Mouse (Mus musculus) left cerebral cortex, adult 2 months (tissue): ENCODE results near the gene Cmya5. TPM values are rescaled to one million over a fixed set of nuclear protein-coding genes. Genes with fewer than 3 reads are reported as not detected.

Source experiments
- DNase-seq, 2 experiments: peaks; one replicate each; pipeline ENCODE4 v3.0.0; 2021 to 2022; ENCODE audit warnings: low spot score in 2 of 2, mixed read lengths in 1 of 2; ENCODE audit errors: extremely low spot score in 1 of 2
- H3K27ac ChIP-seq: fragments of 200-600 bp; 2 replicates; pipeline ENCODE4 v1.8.1; 2022
- H3K4me3 ChIP-seq: fragments of 200-600 bp; 2 replicates; pipeline ENCODE4 v1.8.1; 2022
- CTCF ChIP-seq: fragments of 200-600 bp; IDR thresholded peaks from 2 replicates; pipeline ENCODE4 v1.8.1; 2022; ENCODE audit warnings: antibody characterized with exemption, mild to moderate bottlenecking, moderate library complexity
- intact Hi-C: fragments of 180-260 bp; cut with DNase I; formaldehyde crosslinking; loops from one replicate; pipeline ENCODE4 v1.15.1; 2025
- total RNA-seq, 2 experiments: library from RNA; stranded (reverse); gene quantifications; 2 replicates each; pipeline ENCODE4 v1.2.3; 2021

The Cmya5 gene
- total RNA-seq, 2 experiments from 2014 or later, result 5.4 to 6.0 TPM

GRCm38 (mm10) chr13:93058551-93059011, 85.9 kb downstream of the Cmya5 start:
- intact Hi-C loops, result loop anchor here (1.0 to 5.0 kb wide), 4 partner anchors 58 to 301 kb away; no protein-coding TSS in a partner anchor
- no peak for TF ChIP-seq CTCF
- DNase-seq, result peak; percentile 54 to 62
- Histone ChIP-seq H3K4me3 (no peak overlapping the region), H3K27ac (peak overlapping the region; percentile 90)

DNA sequence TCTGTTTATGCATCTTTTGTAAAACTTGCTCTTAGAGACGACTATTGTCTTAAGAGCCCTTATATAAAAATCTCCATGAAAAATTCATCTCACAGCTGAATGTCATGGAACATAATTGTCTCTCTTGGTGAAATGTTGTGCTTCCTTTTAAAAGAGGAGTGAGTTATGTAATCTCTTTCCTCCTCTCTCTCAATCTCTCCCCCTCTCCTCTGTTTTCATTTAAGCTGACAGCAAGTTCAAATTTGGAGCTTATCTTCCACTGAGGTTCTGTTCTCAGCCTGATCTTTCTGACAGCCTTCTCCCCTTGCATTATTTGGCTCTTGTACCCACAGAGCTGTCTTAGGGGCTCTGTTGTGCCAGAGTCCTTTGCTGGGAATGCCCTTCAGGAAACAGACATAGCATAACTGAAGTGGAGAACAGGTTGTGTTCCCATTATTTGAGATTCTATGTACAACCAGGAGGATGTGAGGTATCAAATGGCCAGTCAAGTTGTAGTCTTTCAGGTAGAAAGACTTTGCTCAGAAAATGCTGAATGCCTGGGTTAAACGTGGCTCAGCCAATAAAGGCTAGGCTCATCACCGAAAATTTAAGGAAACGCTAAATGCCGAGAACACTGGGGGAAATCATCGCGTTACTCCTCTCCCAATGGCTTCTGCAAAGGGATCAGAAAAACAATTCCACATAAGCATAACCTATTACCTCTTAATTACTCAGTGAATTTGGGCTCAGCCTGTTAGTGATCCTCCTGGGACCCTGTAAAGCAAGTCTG, 86.8 kb downstream of the Cmya5 start:
- no peak for TF ChIP-seq CTCF
- H3K4me3 ChIP-seq, result no peak overlapping the region
- intact Hi-C loops, result loop anchor here (1.0 to 5.0 kb wide), 4 partner anchors 57 to 300 kb away; no protein-coding TSS in a partner anchor
- peak overlapping the region; percentile 90 for H3K27ac ChIP-seq
- DNase-seq, result no peak

DNA sequence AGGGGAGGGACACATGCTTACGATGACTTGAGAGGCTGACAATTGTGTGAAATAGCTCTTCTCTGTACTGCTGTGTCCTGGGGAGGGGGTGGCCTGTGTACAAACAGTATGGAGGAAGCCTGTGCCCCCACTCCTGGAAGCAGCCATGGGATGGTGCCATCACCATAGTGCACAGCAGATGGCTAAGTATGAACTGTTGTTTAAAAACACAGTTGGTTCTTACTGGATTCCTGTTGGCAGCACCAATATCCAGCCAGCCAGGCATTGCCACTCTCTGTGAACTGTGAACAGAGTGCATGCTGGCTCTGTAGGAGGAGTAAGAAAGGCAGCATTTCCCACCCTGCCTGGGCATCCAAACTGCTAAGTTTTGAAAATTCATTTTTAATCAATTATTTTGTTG, 88.4 kb downstream of the Cmya5 start:
- DNase-seq, result no peak
- intact Hi-C loops, result loop anchor here (5.0 kb wide), 1 partner anchor 299 kb away; no protein-coding TSS in a partner anchor

DNA sequence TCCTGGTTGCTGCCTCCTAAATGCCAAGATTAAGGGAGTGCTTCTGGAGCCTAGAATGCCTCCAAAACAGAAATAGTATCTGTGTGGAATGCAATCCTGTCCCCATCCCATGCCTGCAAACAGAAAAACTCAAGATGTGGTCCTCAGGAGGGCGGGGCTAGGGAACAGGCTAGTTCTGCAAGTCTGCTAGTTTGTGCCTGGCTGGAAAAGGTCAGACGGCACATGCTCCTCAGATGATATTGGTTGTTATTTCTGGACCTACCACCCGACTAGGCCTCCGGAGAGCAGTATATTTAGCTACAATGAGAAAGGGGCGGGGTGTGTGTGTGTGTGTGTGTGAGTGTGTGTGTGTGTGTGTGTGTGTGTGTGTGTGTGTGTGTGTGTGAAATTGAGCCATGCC, 93.0 kb downstream of the Cmya5 start:
- no peak for TF ChIP-seq CTCF
- Histone ChIP-seq H3K4me3 (no peak overlapping the region), H3K27ac (no peak overlapping the region)
- intact Hi-C loops, result no loop called here
- no peak for DNase-seq

More for the DNA sequence above, 88.4 kb downstream of the Cmya5 start:
- peak overlapping the region; percentile 90; the same call in 1 of the 2 replicates for H3K27ac ChIP-seq
- no peak overlapping the region for H3K4me3 ChIP-seq
- TF ChIP-seq CTCF, result no peak

GRCm38 (mm10) chr13:93041021-93041420, 103.5 kb downstream of the Cmya5 start:
- TF ChIP-seq CTCF, result no peak
- no peak for DNase-seq
- intact Hi-C loops, result no loop called here
- peak overlapping the region; percentile 45; the same call in 1 of the 2 replicates for H3K27ac ChIP-seq
- H3K4me3 ChIP-seq, result no peak overlapping the region

DNA sequence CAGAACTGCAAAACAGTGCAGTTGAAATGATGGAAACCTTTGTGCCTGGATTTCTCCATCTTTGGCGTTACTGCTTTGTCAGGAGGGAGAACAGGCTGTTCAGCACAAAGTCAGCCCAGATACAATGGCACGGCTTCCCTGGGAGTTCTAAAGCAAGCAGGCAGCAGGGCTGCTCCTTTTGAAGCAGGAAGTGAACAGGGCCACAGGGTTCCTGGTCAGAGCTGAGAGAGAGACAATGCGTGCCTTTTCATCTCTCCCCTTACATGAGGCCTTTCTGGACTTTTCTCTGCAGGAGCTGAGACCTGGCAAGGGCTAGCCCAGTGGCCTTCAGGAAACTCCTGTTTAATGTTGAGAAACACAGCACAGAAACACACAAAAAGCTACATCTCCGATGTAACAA, 108.3 kb downstream of the Cmya5 start:
- Histone ChIP-seq H3K4me3 (no peak overlapping the region), H3K27ac (no peak overlapping the region)
- DNase-seq, result no peak
- intact Hi-C loops, result no loop called here
- TF ChIP-seq CTCF, result no peak

DNA sequence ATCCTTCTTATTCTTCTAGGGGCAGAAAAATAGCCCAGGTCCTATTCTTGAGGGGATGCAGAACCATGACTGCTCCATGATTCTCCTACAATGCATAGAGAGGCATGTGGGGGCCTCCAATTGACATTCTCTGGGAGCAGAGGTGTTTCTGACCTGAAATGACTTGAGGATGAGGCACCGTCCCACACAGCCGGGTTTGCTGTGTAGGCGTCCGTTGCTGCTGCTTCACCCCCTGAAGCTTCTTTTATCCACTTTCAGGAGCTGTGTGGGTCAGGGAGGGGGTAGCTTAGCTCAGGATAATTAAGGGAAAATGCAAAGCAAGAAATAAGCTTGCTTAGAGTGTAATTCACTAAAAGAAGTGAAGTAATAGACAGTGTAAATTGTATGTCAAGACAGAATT, 115.2 kb downstream of the Cmya5 start:
- H3K27ac ChIP-seq, result peak overlapping the region; percentile 5; the same call in 1 of the 2 replicates
- peak in 1 of 2 experiments; percentile 42 for DNase-seq
- no peak overlapping the region for H3K4me3 ChIP-seq
- intact Hi-C loops, result no loop called here
- no peak for TF ChIP-seq CTCF

DNA sequence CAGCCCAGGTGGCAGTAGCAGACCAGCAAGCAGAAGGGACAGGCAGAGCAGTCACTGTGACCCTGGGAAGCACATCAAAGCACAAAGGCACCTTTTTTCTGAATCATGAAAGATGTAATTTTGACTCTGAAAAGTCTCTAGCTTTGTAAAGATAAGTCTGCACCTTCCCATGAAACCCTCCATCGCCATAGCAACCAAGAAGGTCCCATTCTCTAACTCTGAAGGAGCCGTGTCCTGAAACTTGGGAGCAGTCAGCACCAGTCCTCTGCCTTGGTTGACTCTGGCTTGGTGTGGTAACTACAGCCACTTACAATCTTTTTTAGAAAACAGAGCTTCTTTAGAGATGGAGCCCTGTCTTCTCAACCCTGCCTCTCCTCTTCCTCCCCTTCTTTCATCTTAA, 119.7 kb downstream of the Cmya5 start:
- no peak for TF ChIP-seq CTCF
- no peak for DNase-seq
- no peak overlapping the region for H3K4me3 ChIP-seq
- intact Hi-C loops, result no loop called here
- H3K27ac ChIP-seq, result no peak overlapping the region

DNA sequence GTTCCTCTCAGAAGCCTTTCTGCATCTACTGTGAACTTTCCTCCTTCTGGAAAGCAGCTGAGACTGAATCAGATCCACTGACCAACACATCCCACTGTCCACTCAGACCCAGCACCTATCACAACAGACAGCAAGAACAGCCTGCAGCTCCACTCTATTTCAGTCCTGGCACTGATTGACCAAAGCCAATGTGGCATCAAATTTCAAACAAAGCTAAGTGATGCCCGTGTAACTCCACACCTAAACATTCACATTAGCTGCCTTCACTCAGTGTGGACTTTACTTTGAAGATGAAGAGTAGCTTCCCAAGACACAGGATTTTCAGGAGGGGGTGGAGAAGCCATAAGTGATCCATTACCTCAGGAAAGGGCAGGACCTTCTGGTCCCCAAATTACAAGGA, 122.4 kb downstream of the Cmya5 start:
- Histone ChIP-seq H3K27ac (no peak overlapping the region), H3K4me3 (no peak overlapping the region)
- DNase-seq, result no peak
- intact Hi-C loops, result no loop called here
- no peak for TF ChIP-seq CTCF

DNA sequence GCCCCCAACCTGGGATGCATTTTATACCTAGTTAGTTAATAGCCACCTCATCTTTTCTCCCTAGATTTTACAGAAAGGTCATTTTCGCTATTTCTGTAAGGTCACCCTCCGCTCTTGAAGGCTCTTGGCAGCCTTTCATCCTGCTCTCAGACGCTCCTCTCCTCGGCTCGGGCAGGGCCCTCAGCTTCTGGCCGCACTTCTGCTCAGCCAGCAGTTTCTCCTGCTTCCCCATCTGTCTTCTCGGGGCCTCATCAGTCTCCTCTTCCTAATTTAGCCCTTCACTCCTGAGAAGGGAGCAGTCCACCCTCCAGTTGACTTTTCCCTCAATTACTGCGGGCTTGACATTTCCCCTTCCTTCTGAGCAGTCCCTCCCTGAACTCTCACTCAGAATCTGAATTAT, 131.6 kb downstream of the Cmya5 start:
- no peak overlapping the region for H3K4me3 ChIP-seq
- no peak for TF ChIP-seq CTCF
- no peak for DNase-seq
- intact Hi-C loops, result no loop called here
- H3K27ac ChIP-seq, result peak overlapping the region; percentile 83

GRCm38 (mm10) chr13:93011315-93011714, 133.2 kb downstream of the Cmya5 start:
- no peak for TF ChIP-seq CTCF
- intact Hi-C loops, result no loop called here
- Histone ChIP-seq H3K4me3 (no peak overlapping the region), H3K27ac (peak overlapping the region; percentile 85)
- no peak for DNase-seq

DNA sequence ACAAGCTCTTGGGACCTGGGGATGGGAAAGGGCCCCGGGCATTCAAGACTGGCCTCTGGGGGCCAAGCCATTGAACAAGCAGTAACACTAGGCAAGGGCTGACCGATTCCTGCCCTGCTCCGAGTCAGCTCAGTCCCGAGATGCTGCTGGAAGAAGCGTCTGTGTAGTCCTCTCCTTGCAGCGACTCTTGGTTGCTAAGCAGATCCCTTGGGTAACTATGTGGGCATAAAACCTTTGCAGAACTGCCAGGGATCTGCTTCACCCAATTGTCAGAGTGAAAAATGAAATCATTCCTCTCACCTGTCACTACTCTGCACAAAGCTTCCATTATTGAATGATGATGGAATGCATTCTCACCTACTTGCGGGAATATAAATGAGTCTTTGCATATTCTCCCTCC, 134.0 kb downstream of the Cmya5 start:
- Histone ChIP-seq H3K4me3 (no peak overlapping the region), H3K27ac (peak overlapping the region; percentile 85)
- TF ChIP-seq CTCF, result no peak
- intact Hi-C loops, result no loop called here
- peak in 1 of 2 experiments; percentile 51 for DNase-seq

GRCm38 (mm10) chr13:93007078-93007477, 137.4 kb downstream of the Cmya5 start:
- intact Hi-C loops, result no loop called here
- Histone ChIP-seq H3K27ac (peak overlapping the region; percentile 66), H3K4me3 (no peak overlapping the region)
- TF ChIP-seq CTCF, result no peak
- DNase-seq, result no peak
